Mouse (Mus musculus): ENCODE data around the gene Hdgfl2. TPM values are rescaled to one million over a fixed set of nuclear protein-coding genes. Genes with fewer than 3 reads are reported as not detected.

Hdgfl2 gene
- 100 to 1,000 TPM in 1 of 2 experiments, 10 to 100 TPM in 1; 99.8 to 115 TPM for total RNA-seq (2021)
- long read RNA-seq, transcript Hdgfl2-212 (16 exons, 2,270 nt): major isoform, 33 of 107 reads
- long read RNA-seq, transcript Hdgfl2-209 (2 exons, 687 nt): minor isoform, 14 of 107 reads
- long read RNA-seq, transcript Hdgfl2-210 (16 exons, 2,238 nt): minor isoform, 9 of 107 reads
- long read RNA-seq, partial matches to known transcripts: 12 of 107 reads
- long read RNA-seq, other reads (novel, unspliced or antisense): 39 of 107 reads

DNA sequence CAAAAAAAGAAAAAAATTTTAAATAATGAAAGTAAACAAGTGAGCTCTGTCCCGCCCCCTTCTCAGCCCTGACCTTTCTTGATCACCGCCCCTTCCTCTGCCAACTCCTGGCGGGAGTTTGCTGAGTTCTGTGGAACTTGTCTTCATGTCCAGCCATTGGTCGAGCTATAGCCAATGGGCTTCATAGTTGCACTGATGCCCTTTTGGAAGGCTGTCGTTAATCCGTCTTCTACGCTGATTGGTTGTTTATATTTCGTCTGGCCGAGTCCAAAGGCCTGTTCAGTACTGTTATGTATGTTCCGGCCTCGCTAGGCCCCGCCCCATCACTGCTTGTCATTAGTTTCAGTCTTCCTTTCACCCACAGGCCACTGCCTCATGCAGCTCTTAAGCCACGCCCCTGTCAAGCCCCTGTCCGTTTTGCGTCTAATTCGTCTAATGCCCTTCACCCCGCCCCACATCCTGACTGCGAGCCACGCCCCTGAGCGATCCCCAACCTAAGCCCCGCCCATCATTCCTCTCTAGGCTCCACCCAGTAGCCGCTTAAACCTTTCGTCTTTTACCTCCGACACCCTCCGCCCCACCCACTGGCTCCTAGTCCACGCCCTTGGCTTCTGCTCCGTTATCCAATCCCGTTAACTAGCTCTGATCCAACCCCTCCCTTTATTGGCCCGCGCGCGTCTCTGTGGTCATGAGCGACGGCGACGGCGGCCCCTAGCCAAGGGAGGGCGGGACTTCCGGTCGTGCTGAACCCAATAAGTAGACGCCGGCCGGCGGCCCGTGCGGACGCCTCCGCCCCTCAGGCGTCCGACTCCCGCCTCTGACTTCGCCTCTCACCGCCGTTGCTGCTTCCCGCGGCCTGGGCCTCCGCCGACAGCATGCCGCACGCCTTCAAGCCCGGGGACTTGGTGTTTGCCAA, at the start of gene Hdgfl2:
Gene Hdgfl2, plus strand, starts transcription at position 755 of the 916 bp plus-strand sequence.
- peak; percentile 99 for DNase-seq (ENCODE audit: low spot score in 2 of 2)

DNA sequence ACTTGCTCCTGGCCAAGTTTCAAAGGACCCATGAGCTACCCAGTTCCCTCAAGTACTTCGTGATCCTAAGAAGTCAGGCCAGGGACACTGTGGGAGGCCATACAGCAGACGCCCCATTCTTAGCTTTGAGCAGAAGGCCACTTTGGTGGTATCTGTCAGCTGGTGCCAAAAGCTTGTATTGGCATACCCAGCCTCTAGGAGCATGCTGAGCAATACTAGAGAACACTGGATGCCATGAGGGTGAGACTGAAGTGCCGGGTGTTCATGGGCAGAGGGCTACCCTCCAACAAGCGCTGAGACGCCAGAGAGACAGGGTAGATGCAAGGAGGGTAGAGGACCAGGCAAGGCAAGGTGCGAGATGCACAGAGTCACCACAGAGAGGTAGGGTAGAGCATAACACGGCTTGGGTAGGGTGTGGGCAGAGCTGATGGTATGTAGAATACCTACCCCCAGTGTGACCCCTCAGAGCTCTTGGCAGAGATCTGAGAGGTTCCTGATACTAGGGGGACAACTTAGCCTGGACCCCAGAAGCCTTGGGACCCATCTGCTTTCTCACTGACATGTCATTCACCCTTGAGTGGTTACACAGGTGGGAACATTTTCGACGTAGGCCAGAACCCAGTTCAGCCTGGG, 49.1 kb upstream of the Hdgfl2 start:
- DNase-seq (ENCODE audit: low spot score in 2 of 2): peak; percentile 11 to 28

DNA sequence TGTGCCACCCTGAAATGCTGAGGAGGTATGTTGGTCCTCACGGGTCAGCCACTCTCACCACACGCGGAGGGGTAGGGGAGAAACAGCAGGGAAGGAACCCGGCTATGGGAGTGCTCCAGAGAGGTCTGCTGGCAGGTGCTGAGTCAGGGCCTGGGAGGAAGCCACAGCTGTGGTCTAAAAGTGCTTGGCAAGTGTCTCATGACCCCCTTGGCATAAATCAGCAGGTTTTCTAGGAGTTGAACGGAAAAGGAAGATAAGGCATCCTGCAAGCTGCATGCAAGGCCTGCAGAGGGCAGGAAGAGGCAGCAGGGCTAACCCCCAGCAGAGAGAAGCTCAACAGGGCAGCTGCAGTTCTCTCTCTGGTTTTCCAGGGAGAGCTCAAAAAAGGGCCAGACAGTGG, 48.5 kb upstream of the Hdgfl2 start:
- DNase-seq (ENCODE audit: low spot score in 2 of 2): peak; percentile 5 to 36

DNA sequence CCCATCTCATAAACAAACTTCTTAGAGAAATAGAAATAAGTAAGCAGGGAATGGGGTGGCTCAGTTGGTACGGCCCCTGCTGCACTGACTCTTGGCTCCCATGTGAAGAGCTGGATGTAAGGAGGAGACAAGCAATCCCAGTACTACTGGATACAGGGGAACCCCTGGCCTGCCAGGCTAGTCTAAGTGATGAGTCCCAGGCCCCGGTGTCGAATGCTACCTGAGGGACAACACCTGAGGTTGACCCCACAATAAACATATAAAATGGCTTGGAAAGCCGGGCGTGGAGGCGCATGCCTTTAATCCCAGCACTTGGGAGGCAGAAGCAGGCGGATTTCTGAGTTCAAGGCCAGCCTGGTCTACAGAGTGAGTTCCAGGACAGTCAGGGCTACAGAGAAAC, 48.0 kb upstream of the Hdgfl2 start:
- DNase-seq (ENCODE audit: low spot score in 2 of 2): no peak

DNA sequence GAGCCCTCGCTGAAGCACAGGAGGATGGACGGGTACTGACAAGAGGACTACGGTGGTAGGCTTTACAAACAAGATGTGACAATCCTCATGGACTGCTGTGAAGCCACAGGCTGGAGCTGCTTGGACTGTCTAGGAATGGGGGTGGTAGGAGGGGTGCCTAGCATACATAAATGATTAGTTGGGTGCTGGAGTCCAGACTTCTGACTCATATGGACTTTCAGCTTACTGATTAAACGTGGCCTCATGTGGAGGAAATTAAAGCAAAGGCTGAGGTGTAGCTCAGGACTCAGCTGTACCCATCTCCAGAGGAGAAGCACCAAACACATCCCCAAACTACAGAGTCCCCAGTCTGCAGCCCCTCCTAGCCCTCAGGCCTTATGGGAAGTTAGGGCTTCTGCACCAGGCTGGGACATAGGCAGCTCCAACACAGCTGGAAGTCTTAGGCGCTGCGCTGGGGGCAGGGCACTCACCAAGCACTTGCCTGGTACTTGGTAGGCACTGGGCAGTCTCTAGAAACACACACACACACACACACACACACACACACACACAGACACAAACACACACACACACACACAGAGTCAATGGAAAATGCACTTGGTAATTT, 47.2 kb upstream of the Hdgfl2 start:
- DNase-seq (ENCODE audit: low spot score in 2 of 2): no peak

DNA sequence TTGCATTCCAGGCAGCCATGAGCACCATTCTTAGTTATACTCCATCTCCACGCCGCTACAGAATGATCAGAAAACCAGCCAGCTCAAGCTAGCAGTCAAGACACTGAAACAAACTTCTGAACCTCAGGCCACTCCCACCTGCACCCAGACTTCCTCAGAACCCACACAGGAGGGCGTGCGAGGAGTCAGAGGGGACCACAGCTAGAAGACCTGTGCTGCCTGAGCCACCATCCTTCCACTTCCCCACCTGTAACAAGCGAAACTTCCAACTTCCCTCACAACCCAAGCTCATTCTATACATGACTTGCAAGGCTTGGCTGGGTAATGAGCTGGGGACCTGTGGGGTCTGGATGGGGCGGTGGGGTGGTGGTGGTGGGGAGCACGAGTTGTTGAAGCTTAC, 46.6 kb upstream of the Hdgfl2 start:
- DNase-seq (ENCODE audit: low spot score in 2 of 2): peak in 1 of 2 experiments; percentile 15

DNA sequence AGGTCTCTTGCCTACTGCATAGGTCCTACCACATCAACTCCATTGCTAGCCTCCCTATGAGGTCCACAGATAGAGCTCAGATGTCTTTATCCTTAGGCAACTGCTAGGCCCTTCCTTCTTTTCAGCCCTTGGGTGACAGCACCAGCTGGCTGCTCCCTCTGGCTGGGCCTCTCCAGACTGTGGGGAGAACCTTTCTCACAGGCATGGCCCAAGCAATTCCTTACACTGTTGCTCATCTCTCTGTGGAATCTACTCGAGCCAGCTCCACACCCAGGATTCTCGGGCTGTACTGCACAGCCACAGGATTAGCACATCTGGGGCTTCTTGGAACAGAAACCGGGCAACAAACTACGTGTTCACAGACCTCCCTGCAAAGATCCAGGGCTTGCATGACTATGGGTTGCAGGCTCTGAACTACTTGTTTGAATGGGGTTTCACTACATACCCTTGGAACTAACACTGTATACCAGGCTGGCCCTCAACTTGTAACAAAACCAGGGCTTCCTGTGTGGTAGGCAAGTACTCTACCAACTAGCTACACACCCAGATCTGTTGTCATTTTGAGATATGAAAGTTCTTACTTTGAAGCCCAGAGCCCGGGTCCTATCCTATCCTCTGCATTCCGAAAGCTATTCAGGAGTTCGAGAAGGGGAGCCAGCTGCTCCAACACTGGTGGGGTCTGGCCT, 45.3 kb upstream of the Hdgfl2 start:
- DNase-seq (ENCODE audit: low spot score in 2 of 2): no peak

DNA sequence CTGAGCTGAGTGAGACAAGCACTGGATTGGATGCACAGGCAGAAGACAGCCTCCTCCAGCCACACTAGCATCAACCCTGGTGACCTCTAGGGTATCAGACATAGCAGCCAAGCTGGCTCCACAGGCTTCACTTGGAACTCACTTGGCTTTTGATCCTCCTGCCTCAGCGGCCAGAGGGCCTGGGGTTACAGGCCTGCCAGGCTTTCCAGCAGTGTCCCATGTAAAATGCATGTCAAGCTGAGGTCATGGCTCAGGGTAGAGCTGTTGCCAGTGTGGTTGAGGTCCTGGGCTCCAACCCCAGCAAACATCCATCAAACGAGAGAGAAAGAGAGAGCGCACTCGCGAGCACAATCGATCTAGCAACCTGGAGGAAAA, 44.7 kb upstream of the Hdgfl2 start:
- no peak for DNase-seq (ENCODE audit: low spot score in 2 of 2)

DNA sequence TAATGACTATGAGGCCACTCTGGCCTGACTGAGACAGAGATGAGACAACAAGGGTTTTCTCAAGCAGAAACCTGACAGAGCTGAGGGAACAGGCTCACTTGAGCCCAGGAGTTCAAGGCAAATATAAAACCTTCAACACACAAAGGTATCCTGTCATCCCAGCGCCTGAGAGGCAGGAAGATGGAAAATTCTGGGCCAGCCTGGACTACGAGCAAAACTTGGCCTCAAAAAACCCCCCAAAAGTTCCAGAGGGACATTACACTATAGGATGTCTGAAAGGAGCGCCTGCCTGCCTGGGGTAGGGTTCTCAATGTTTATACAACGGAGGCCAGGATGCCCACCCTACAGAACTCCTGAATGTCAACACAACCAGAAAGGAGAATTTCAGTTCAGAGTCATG, 44.2 kb upstream of the Hdgfl2 start:
- no peak for DNase-seq (ENCODE audit: low spot score in 2 of 2)

DNA sequence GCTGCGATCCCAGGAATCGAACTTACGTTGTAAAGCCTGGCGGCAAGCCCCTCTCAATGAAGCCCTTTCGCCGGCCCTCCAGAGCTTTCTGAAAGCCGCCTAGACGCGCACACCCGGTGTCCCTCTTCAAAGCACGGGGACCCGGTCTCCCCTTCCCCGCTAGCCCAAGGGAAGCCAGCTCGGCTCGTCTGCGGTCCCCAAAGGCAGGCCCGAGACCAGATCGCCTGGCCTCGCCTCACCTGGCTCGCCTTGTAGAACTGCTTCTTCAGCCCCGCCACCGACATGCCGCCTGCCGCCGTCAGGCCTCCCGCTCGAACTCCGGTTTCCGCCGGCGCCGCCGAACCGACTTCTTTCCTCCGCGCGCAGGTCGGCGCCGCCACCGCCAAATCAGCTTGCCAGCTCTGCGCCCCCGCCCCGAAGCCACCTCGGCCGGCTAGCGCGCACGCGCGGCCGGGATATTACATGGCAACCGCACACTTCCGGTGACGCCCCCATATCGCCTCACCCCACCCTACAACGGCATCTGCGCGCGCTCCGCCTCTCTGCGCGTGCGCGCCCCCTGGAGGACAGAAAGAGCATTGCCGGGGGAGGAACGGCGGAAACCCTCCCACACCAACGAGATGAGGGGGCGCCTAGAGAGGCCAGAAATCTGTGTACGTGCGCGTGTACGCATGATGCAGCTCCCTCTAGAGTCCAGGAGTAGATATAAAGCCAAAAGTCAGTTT, 43.1 kb upstream of the Hdgfl2 start, which contains the start of gene Sh3gl1:
Gene Sh3gl1, minus strand, starts transcription at position 460 of the 725 bp plus-strand sequence.
- DNase-seq (ENCODE audit: low spot score in 2 of 2): peak; percentile 100

DNA sequence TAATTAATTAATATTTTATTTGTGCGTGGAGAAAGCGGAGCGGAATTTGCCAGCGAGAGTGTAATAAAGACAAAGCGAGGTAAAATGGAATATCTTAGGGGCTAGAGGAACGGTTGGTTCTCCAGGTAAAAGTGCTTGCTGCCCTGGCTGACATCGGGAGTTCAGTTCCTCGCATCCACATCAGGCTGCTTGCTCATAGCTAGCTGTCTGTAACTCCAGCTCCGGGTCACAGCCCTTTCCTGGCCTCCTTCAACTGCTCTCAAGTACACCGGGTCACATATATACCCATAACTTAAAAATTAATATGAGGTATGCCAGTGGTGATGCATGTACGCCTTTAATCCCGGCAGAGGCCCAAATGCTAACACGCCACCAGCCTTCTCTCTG, 42.5 kb upstream of the Hdgfl2 start:
- no peak for DNase-seq (ENCODE audit: low spot score in 2 of 2)

DNA sequence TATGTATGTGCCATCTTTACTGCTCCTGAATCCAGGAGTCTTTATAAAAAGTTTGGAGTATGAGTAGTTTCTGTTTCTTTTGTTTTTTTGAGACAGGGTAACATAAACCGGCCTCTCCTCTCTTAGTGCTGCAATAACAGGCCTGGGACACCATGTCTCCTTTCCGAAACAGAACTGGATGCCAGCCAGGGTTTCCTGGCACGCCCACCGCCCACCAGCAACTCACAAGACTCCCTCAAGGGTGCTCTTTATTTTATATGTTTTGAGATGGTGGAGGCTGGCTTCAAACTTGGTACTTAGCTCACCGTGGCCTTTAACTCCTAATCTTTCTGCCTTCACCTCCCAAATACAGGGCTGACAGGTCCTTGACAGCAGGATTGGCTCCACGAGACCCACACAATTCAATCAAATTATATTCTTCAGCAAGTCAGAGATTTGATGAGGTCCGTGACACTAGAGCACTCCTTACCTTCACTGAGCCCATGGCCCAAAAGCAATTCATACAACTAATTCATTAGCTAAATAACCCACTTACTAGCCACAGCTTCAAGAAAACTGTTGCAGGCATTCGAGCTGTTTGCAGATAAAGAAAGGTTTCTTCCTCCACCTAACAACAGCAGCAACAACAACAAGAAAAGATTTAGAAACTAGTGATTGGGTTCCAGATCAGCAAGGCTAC, 40.7 kb upstream of the Hdgfl2 start:
- peak in 1 of 2 experiments; percentile 39 for DNase-seq (ENCODE audit: low spot score in 2 of 2)

DNA sequence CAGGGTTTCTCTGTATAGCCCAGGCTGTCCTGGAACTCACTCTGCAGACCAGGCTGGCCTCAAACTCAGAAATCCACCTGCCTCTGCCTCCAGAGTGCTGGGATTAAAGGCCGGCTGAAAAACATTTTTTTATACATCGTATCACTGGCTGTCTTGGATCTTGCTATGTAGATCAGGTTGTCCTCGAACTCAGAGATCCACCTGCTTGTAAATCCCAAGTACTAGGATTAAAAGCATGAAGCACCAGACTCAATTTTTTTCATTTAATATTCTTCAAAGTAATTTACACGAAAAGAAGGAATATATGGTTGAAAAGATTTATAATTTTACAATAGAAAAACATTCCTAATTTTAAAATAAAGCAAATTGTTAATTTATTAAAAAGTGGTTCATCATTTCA, 40.1 kb upstream of the Hdgfl2 start:
- no peak for DNase-seq (ENCODE audit: low spot score in 2 of 2)

DNA sequence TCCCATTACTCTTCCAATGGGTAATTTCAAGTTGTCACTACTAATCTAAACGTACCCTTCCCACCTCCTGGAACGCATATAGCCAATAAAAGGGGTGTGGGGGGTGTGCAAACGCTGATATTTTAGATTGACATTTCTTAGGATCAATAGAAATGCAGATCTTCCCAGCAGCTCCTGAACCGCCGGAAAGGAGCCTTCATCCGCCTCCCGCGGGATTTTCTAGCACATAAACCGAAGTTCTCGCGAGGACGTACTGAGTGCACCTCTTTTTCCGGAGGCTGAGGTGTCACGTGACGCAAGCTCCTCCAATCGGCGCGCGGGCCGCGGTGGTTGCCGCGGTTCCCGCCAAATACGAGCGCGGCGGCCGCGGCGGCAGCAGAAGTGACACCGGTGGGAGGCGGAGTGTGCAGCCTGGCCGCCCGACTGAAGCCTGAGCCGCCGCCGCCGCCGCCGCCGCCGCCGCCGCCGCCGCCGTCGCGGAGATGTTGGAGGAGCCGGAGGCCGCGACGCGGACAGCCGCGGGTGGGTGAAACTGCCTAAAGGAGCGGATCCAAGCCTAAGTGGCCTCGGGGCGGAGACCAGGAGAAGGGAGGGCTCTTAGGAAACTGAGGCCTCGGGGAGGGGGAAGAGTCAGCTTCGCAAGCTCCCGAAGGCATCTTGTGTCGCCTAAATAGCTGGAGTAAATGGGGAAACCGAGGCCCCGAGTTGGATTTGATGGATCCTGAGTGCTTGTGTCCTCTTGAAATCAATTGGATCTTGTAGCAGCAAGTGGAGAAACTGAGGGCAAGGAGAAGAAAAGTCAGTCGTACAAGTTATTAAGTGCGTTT, 39.2 kb upstream of the Hdgfl2 start, which contains the start of gene Chaf1a:
Gene Chaf1a, plus strand, starts transcription at position 410 of the 827 bp plus-strand sequence.
- DNase-seq (ENCODE audit: low spot score in 2 of 2): peak; percentile 95 to 96

DNA sequence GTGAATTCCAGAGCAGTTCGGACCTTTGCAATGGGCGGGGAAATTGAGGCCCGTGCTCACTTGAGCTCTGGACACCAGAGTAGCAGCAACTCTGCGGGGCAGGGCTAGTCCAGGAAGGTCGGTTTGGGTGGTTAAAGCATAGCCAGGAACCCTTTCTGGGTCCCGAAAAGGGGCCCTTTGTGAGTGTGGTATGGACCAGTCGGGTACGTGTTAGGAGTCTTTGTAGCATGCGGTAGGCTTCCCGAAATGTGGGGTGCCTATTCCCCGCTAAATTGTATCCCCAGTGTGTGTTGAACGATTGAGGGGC, 38.6 kb upstream of the Hdgfl2 start:
- DNase-seq (ENCODE audit: low spot score in 2 of 2): no peak

DNA sequence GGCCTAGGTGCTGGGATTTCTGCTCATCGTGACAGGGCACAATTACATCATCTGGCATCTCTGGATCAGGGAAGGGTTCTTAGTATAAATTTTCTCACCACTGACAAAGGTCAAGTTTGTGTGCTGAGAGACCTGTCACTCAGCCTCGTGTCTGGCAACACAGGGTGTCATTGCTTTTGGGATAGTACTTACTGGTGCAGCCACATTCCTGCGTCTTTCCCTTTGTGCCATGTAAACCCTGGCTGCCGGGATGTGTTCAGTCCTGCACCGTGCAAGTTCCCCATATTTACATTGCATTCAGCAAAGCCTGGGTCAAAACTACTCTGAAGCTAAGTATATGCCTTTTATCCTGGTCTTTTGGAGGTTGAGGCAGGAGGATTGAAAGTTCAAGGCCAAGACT, 28.1 kb upstream of the Hdgfl2 start:
- DNase-seq (ENCODE audit: low spot score in 2 of 2): no peak

DNA sequence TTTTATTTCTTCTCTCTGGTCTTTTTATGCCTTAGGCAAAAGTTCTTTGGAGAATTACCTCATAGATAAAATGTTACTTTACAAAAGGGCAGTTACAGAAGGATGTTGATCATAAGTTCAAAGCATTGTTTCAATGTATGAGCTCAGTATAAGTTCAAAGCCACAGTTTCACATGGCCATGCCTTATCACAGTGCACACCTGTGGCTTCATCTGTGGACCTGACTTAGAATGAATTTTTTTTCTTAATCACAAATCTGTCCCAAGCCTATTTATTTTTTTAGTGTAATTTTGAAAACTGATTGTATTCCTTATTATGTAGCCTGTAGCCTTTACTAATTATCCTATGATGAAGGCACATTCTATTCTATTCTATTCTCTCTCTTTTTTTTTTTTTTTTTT, 24.5 kb upstream of the Hdgfl2 start:
- DNase-seq (ENCODE audit: low spot score in 2 of 2): no peak

DNA sequence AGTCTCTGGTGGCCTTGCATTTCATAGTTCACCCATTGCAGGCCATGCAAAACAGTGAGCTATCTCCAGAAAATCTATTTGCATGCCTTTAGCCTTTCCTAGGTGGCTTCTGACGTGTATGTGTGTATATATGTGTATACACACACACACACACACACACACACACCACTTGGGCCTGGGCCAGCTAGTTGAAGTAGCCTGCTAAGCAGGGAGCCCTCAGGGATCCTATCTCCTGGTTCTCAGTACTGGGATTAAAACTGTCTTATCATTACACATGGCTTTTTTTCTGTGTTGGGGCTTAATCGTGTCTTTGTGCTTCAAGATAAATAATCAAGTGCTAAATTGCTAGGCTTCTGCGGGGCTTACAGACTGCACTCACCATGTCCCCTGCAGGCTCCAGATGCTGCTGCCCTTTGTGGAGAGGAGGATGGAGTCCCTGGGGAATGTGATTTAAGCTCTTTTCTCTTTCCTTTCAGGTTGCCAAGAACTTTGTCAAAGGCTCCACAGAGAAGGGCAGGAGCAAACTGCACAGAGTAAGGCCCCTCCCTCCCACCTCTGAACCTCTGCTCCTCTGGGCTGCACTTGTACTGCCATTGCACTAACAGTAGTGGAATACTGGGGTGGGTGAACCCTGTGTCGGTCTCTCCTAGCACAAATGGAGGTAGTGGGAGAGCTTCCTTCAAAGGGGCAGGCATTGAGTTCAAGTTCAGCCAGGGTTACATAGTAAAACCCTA, 23.3 kb upstream of the Hdgfl2 start:
- DNase-seq (ENCODE audit: low spot score in 2 of 2): no peak

Data from layer of hippocampus, postnatal 10 days (tissue).